Mouse (Mus musculus): ENCODE data around the gene Grhpr. TPM values are rescaled to one million over a fixed set of nuclear protein-coding genes. Genes with fewer than 3 reads are reported as not detected.

The Grhpr gene
- polyA plus RNA-seq, 1 experiment from 2014 or later, result 84.9 TPM

DNA sequence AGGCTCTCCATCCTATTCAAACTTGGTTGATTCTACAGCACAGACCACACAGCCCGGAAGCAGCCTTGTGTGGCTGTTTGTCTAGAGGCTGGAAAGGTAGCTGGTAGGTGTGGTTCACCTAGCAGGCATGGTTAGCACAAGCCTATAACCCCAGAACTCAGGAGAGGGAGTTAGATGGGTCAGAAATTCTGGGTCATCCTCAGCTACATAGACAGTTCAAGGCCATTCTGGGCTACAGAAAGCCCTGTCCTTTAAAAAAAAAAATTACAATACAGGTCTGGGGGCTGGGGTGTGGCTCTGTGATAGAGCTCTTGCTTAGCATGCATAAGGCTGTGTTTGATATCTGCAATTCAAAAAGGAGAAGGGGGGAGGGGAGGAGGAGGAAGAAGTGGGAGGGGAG is 32.9 kb upstream of the Grhpr start:
- H3K36me3 ChIP-seq, result no peaks in the 10 kb centered on the region
- no peak overlapping the region for H3K9ac ChIP-seq
- ATAC-seq (ENCODE audit: extremely low read depth, insufficient number of reproducible peaks, low FRiP score, low TSS enrichment), result no peak
- H3K4me2 ChIP-seq, result no peak overlapping the region
- H3K4me1 ChIP-seq, result no peaks in the 10 kb centered on the region
- WGBS, result 82% methylated on average over 1 of the region's 1 CpGs
- H3K27me3 ChIP-seq (replicated peaks), result no peaks in the 10 kb centered on the region
- H3K27ac ChIP-seq (replicated peaks), result no peak overlapping the region
- H3K4me3 ChIP-seq, result no peak overlapping the region
- no peaks in the 10 kb centered on the region for H3K9me3 ChIP-seq

DNA sequence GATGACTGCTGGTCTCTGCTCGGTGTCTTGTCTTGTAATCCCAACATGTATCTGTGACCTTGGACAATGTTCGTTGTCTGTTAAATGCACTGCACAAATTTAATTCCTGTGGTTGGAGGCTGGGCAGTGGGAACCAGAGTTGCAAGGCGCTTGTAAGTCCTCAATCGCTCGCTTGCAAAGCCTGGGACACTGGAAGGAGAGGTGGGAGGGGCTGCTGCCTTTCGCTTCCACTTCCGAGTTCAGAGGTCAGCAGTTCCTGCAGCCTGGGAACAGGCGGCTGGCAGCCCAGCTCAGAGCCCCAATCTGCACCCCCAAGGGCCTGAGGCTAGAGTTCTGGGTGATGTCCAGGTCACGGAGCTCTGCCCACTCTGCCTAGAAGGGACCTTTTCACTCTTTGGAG is 28.2 kb upstream of the Grhpr start:
- H3K27me3 ChIP-seq (replicated peaks), result no peaks in the 10 kb centered on the region
- 69% methylated on average over 9 of the region's 9 CpGs for WGBS
- H3K4me2 ChIP-seq, result no peak overlapping the region
- no peaks in the 10 kb centered on the region for H3K9me3 ChIP-seq
- H3K36me3 ChIP-seq, result no peaks in the 10 kb centered on the region
- no peaks in the 10 kb centered on the region for H3K4me1 ChIP-seq
- H3K9ac ChIP-seq, result no peak overlapping the region
- H3K4me3 ChIP-seq, result no peak overlapping the region
- no peak overlapping the region for H3K27ac ChIP-seq (replicated peaks)
- ATAC-seq (ENCODE audit: extremely low read depth, insufficient number of reproducible peaks, low FRiP score, low TSS enrichment), result no peak

DNA sequence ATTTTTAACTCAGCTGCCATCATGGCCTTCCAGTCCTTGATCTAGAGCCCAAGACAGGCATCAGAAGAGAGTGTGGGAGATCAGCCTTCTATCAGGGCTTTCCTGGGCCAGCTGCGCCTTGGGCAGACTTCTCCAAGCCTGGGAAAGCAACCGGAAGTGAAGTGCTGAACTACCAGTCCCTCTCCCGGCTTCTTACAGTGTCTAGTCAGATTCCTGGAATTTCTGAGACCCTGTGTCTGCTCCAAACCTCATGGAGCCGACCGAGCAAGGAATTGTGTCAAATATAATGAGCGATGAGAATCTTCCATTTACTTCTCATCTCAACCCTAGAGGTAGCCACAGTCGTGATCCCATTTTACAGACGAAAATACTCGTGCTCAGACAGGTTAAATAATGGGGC is 22.4 kb upstream of the Grhpr start:
- no peak overlapping the region for H3K4me3 ChIP-seq
- no peaks in the 10 kb centered on the region for H3K4me1 ChIP-seq
- no peak for ATAC-seq (ENCODE audit: extremely low read depth, insufficient number of reproducible peaks, low FRiP score, low TSS enrichment)
- 71% methylated on average over 9 of the region's 9 CpGs for WGBS
- H3K4me2 ChIP-seq, result no peak overlapping the region
- no peak overlapping the region for H3K27ac ChIP-seq (replicated peaks)
- no peaks in the 10 kb centered on the region for H3K9me3 ChIP-seq
- no peaks in the 10 kb centered on the region for H3K27me3 ChIP-seq (replicated peaks)
- H3K9ac ChIP-seq, result no peak overlapping the region
- no peaks in the 10 kb centered on the region for H3K36me3 ChIP-seq

DNA sequence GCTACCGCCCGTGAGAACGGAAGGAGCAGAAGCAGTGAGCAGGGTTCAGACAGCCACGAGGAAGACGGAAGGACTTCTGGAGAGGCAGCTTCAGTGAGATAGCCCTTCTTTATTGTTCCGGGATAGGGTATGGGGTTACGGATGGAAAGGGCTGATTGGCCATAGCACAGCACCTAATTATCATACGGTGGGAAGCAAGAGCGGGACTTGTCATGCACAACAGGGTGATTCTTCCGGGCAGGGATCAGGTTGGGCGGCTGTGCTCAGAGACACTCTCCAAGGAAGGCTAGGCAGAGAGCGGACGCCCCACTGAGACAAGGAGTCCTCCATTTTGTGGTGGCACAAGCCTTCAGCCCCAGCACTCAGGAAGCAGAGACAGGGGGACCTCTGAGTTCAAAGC is 22.0 kb upstream of the Grhpr start:
- H3K4me1 ChIP-seq, result no peaks in the 10 kb centered on the region
- WGBS, result 86% methylated on average over 13 of the region's 13 CpGs
- no peak overlapping the region for H3K27ac ChIP-seq (replicated peaks)
- H3K4me2 ChIP-seq, result no peak overlapping the region
- no peak overlapping the region for H3K9ac ChIP-seq
- ATAC-seq (ENCODE audit: extremely low read depth, insufficient number of reproducible peaks, low FRiP score, low TSS enrichment), result no peak
- H3K4me3 ChIP-seq, result no peak overlapping the region
- no peaks in the 10 kb centered on the region for H3K27me3 ChIP-seq (replicated peaks)
- no peaks in the 10 kb centered on the region for H3K36me3 ChIP-seq
- H3K9me3 ChIP-seq, result no peaks in the 10 kb centered on the region

DNA sequence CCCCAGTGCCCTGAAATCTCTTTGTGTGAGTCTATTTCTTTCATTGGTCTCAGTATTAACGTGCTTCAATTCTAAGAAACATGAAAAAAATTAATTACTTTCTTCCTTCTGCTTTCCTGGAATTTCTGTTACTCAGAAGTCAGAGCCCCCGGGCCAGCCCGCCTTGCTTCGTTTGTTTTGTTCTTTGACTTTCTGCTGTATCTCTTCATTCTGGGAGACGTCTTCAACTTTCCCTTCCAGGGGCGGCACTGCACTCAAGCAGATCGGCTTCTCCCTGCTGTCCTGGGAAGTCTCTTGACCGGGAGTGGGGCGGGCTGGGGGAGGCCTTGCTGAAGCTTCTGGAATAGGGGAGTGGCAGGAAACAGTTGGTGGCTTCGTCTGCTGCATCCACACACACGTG is 18.0 kb upstream of the Grhpr start:
- ATAC-seq (ENCODE audit: extremely low read depth, insufficient number of reproducible peaks, low FRiP score, low TSS enrichment), result no peak
- no peaks in the 10 kb centered on the region for H3K36me3 ChIP-seq
- H3K4me1 ChIP-seq, result no peaks in the 10 kb centered on the region
- H3K4me3 ChIP-seq, result no peak overlapping the region
- H3K4me2 ChIP-seq, result no peak overlapping the region
- H3K9me3 ChIP-seq, result no peaks in the 10 kb centered on the region
- WGBS, result 67% methylated on average over 11 of the region's 11 CpGs
- no peak overlapping the region for H3K27ac ChIP-seq (replicated peaks)
- H3K27me3 ChIP-seq (replicated peaks), result no peaks in the 10 kb centered on the region
- no peak overlapping the region for H3K9ac ChIP-seq

DNA sequence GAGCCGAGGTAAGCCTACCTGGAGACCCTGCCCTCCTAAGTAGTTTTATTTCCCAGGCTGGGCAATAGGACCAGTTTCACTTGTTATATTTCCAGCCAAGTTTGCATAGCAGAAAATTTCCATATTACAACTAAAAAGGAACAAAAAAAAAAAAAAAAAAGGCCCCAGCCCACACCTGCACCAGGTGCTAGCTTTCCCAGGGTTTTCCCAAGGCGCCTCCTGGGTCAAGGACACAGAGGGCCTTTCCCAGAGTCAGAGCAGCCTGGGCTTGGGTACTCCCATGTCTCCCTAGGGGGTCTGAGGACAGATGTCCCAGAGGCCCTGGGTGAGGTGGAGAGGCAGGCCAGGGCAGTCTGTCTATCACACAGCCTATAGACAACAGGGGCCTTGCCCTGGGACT is 16.0 kb upstream of the Grhpr start:
- 76% methylated on average over 2 of the region's 2 CpGs for WGBS
- H3K9me3 ChIP-seq, result no peaks in the 10 kb centered on the region
- no peak overlapping the region for H3K4me2 ChIP-seq
- H3K27me3 ChIP-seq (replicated peaks), result no peaks in the 10 kb centered on the region
- H3K9ac ChIP-seq, result no peak overlapping the region
- ATAC-seq (ENCODE audit: extremely low read depth, insufficient number of reproducible peaks, low FRiP score, low TSS enrichment), result no peak
- no peaks in the 10 kb centered on the region for H3K36me3 ChIP-seq
- H3K4me1 ChIP-seq, result no peaks in the 10 kb centered on the region
- H3K4me3 ChIP-seq, result no peak overlapping the region
- no peak overlapping the region for H3K27ac ChIP-seq (replicated peaks)

DNA sequence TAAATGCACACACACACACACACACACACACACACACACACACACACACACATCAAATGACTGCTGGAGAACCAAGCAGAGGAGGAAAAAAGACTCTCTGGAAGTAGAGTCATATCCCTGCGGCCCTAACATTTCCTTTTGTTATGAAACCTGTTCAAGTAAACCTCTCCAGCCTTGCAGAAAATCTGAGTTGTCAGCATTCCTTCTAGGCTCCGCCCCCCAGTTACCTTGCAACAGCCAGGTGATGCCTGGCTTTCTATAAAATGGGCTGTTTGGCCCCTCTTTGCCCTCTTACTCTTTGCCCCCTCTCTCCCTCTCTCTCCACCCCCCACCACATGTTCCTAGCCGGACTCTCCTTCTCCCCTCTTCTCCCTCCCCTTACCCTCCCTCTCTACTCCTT is 15.5 kb upstream of the Grhpr start:
- Histone ChIP-seq H3K4me3 (no peak overlapping the region), H3K4me1 (no peaks in the 10 kb centered on the region), H3K36me3 (no peaks in the 10 kb centered on the region), H3K9me3 (no peaks in the 10 kb centered on the region), H3K27me3 (replicated peaks) (no peaks in the 10 kb centered on the region), H3K4me2 (no peak overlapping the region), H3K27ac (replicated peaks) (no peak overlapping the region), H3K9ac (no peak overlapping the region)
- 77% methylated on average over 3 of the region's 3 CpGs for WGBS
- no peak for ATAC-seq (ENCODE audit: extremely low read depth, insufficient number of reproducible peaks, low FRiP score, low TSS enrichment)

DNA sequence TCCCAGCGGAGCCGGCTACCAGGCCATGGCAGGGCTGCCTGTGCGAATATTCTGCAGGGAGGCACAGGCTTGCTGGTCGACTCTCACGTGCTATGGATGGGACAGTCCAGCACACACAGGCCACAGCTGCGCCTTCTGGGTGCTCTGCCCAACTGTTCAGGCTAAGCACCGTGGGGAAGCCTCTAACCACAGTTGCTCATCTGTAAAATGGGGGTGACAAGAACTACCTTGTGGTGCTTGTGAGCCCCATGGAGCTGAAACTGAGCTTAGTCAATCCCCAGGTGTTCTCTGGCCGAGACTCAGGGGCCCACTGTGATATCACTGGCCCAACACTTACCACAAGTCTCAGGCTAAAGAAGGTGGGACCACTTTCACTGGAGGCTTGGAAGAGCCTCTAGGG is 13.8 kb upstream of the Grhpr start:
- Histone ChIP-seq H3K9me3 (no peaks in the 10 kb centered on the region), H3K36me3 (no peaks in the 10 kb centered on the region), H3K27ac (replicated peaks) (no peak overlapping the region), H3K4me1 (no peaks in the 10 kb centered on the region), H3K4me3 (no peak overlapping the region), H3K9ac (no peak overlapping the region), H3K4me2 (no peak overlapping the region), H3K27me3 (replicated peaks) (no peaks in the 10 kb centered on the region)
- no peak for ATAC-seq (ENCODE audit: extremely low read depth, insufficient number of reproducible peaks, low FRiP score, low TSS enrichment)
- 82% methylated on average over 8 of the region's 8 CpGs for WGBS

DNA sequence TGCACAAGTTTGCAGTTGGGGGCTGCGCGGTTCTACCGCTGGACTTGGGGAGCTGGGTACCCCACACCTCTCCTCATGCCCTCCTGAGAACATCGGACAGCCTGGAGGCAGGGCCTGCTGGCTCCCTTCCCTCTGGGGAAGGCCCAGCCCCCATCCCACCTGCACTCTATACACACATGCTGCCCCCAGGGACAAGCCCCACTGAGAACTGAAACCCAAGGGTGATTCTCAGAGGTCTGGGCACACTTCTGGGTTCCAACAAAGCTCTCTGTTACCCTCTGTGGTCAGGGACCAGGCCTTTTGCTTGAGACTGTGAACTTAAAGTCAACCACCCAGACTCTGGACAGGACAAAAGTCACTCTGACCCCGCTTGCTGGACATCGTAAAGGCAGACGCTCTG is 11.1 kb upstream of the Grhpr start:
- no peaks in the 10 kb centered on the region for H3K9me3 ChIP-seq
- H3K36me3 ChIP-seq, result no peaks in the 10 kb centered on the region
- H3K9ac ChIP-seq, result no peak overlapping the region
- H3K4me2 ChIP-seq, result no peak overlapping the region
- 83% methylated on average over 7 of the region's 7 CpGs for WGBS
- H3K27me3 ChIP-seq (replicated peaks), result no peaks in the 10 kb centered on the region
- peaks cover 7% of the 10 kb centered on the region for H3K4me1 ChIP-seq
- no peak for ATAC-seq (ENCODE audit: extremely low read depth, insufficient number of reproducible peaks, low FRiP score, low TSS enrichment)
- no peak overlapping the region for H3K4me3 ChIP-seq
- H3K27ac ChIP-seq (replicated peaks), result no peak overlapping the region

DNA sequence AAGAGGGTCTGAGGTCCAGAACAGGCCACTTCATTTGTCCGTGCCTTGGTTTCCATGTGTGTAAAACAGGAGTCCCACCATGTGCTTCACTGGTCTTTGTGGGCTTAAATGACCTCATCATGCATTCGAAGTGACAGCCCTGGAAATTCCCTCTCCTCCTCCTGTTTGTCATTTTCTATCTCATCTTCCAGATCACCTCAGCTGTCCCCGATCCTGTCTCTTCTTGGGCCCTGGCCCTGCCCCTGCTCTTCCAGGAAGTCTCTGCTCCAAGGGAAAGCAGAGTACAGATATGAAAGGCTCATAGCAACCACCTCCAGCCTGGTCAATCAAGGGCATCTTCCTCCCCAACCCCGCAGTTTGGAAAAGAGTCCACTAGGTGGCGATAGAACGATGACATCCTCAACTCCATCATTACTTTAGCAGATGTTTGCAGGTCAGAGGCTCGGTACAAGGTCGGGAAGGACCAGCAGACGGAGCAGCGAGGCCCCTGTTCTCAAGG is 10.5 kb upstream of the Grhpr start:
- Histone ChIP-seq H3K4me2 (no peak overlapping the region), H3K27me3 (replicated peaks) (no peaks in the 10 kb centered on the region), H3K27ac (replicated peaks) (no peak overlapping the region), H3K36me3 (no peaks in the 10 kb centered on the region), H3K9ac (no peak overlapping the region), H3K4me3 (no peak overlapping the region), H3K4me1 (peaks cover 7% of the 10 kb centered on the region), H3K9me3 (no peaks in the 10 kb centered on the region)
- ATAC-seq (ENCODE audit: extremely low read depth, insufficient number of reproducible peaks, low FRiP score, low TSS enrichment), result no peak
- WGBS, result 21% methylated on average over 10 of the region's 10 CpGs

DNA sequence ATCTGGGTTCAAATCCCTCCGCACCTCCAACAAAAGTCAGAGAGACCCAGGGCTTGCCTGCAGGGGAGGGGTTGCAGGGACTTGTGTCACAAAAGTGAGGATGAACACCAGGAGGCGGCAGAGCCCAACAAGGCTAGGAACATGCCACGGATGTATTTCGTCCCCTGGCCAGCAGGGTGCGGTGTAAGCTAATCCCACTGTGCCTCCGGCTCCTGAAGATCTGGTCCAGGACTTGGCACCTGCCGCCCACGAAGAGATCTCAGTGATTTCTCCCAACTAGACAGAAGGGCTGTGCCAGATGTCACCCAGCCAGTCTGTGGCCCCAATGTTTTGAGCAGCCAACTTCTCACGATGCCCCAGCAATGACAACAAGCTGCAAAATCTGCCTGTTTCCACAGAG is 7.7 kb upstream of the Grhpr start:
- H3K9me3 ChIP-seq, result no peaks in the 10 kb centered on the region
- no peaks in the 10 kb centered on the region for H3K27me3 ChIP-seq (replicated peaks)
- peak overlapping the region; percentile 67 for H3K4me2 ChIP-seq
- peak; percentile 61 for ATAC-seq (ENCODE audit: extremely low read depth, insufficient number of reproducible peaks, low FRiP score, low TSS enrichment)
- H3K9ac ChIP-seq, result peak overlapping the region; percentile 71
- peak overlapping the region; percentile 37 for H3K4me3 ChIP-seq
- peaks cover 7% of the 10 kb centered on the region for H3K4me1 ChIP-seq
- H3K36me3 ChIP-seq, result no peaks in the 10 kb centered on the region
- H3K27ac ChIP-seq (replicated peaks), result no peak overlapping the region
- WGBS, result 10% methylated on average over 9 of the region's 9 CpGs

DNA sequence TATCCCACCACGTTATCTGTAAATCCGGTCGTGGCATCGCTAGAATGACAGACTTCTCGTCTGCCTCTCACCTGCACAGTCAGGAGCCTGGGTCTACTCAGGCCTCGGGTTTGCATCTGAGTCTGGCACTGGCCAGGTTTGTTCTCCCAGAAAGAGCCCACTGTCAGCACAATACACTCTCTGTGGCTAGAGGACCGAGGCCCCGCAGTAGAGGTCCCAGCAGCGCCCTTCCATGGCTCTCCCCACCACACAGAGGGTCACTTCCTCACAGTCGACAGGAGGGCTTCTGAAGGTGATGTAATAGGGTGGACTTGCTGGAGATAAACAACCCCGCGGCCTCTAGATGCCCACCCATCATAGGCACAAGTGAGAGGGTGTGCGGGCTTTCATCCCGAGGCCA is 7.3 kb upstream of the Grhpr start:
- WGBS, result 33% methylated on average over 14 of the region's 14 CpGs
- Histone ChIP-seq H3K4me1 (peaks cover 7% of the 10 kb centered on the region), H3K27me3 (replicated peaks) (no peaks in the 10 kb centered on the region), H3K27ac (replicated peaks) (no peak overlapping the region), H3K4me2 (peak overlapping the region; percentile 67), H3K9me3 (no peaks in the 10 kb centered on the region), H3K4me3 (peak overlapping the region; percentile 37), H3K36me3 (no peaks in the 10 kb centered on the region), H3K9ac (peak overlapping the region; percentile 71)
- ATAC-seq (ENCODE audit: extremely low read depth, insufficient number of reproducible peaks, low FRiP score, low TSS enrichment), result no peak

Measured in heart, embryonic 13.5 days (tissue).